Mouse (Mus musculus) liver, postnatal 0 days (tissue): ENCODE results near the gene Prlh. TPM values are rescaled to one million over a fixed set of nuclear protein-coding genes. Genes with fewer than 3 reads are reported as not detected.

Experiments
- ATAC-seq: fragments of 200-750 bp; cut with Nextera tagmentation; 2 replicates; pipeline ENCODE4 v1.8.0; 2017; ENCODE audit warnings: mild to moderate bottlenecking, moderate library complexity
- DNase-seq: peaks from one replicate; pipeline ENCODE4 v3.0.0-alpha.2; 2016
- H3K27ac ChIP-seq: fragments of 300-500 bp; sonication (generic); 2 replicates; pipeline ENCODE4 v1.5.1; 2014; ENCODE audit warnings: antibody characterized with exemption, moderate library complexity, mild to moderate bottlenecking, low read depth
- H3K27me3 ChIP-seq: fragments of 300-500 bp; sonication (generic); 2 replicates; pipeline ENCODE4 v1.6.1; 2014; ENCODE audit warnings: low read length, control low read depth, mixed read lengths; ENCODE audit not compliant: insufficient read depth
- H3K36me3 ChIP-seq: fragments of 300-500 bp; sonication (generic); replicated peaks from 2 replicates; pipeline ENCODE4 v1.6.1; 2014; ENCODE audit warnings: mild to moderate bottlenecking, control low read depth, low read length, moderate library complexity, mixed read lengths; ENCODE audit not compliant: insufficient read depth
- H3K4me1 ChIP-seq: fragments of 300-500 bp; sonication (generic); 2 replicates; pipeline ENCODE4 v1.6.1; 2014; ENCODE audit warnings: antibody characterized with exemption, mild to moderate bottlenecking, control low read depth; ENCODE audit not compliant: insufficient read depth
- H3K4me2 ChIP-seq: fragments of 300-500 bp; sonication (generic); 2 replicates; pipeline ENCODE4 v1.6.1; 2014; ENCODE audit warnings: low read depth, mild to moderate bottlenecking, low read length, moderate library complexity, mixed read lengths
- H3K4me3 ChIP-seq: fragments of 300-500 bp; sonication (generic); 2 replicates; pipeline ENCODE4 v1.5.1; 2014; ENCODE audit warnings: low read depth, low read length
- H3K9ac ChIP-seq: fragments of 300-500 bp; sonication (generic); replicated peaks from 2 replicates; pipeline ENCODE4 v1.6.1; 2014; ENCODE audit warnings: mild to moderate bottlenecking, moderate library complexity
- H3K9me3 ChIP-seq: fragments of 300-500 bp; sonication (generic); 2 replicates; pipeline ENCODE4 v1.6.1; 2016; ENCODE audit warnings: mild to moderate bottlenecking, control low read depth, low read length, mixed read lengths
- CTCF ChIP-seq: sonication (generic); IDR thresholded peaks from 2 replicates; pipeline ENCODE4 v1.5.1; 2016; ENCODE audit warnings: antibody characterized with exemption, low read depth
- EP300 ChIP-seq: IDR thresholded peaks from 2 replicates; pipeline ENCODE4 v1.6.1; 2016; ENCODE audit warnings: antibody characterized with exemption, low read depth, mild to moderate bottlenecking
- WGBS: fragments of 180-500 bp; shearing (Covaris S2); extraction: QIAGEN DNeasy Blood & Tissue Kit; methylation state at CpG from one replicate; pipeline ENCODE4 v1.1.7; 2014; ENCODE audit not compliant: insufficient replicate concordance; 5-methylcytosine and 5-hydroxymethylcytosine counted together
- polyA plus RNA-seq: library from polyadenylated mRNA; unstranded; fragments of >200 nt; fragmentation: Nextera tagmentation; extraction: Ambion mirVana; gene quantifications from 2 replicates; pipeline ENCODE4 v1.2.1, GENCODE M21; 2015

Gene Prlh
- polyA plus RNA-seq, 1 experiment from 2014 or later, result not detected

DNA sequence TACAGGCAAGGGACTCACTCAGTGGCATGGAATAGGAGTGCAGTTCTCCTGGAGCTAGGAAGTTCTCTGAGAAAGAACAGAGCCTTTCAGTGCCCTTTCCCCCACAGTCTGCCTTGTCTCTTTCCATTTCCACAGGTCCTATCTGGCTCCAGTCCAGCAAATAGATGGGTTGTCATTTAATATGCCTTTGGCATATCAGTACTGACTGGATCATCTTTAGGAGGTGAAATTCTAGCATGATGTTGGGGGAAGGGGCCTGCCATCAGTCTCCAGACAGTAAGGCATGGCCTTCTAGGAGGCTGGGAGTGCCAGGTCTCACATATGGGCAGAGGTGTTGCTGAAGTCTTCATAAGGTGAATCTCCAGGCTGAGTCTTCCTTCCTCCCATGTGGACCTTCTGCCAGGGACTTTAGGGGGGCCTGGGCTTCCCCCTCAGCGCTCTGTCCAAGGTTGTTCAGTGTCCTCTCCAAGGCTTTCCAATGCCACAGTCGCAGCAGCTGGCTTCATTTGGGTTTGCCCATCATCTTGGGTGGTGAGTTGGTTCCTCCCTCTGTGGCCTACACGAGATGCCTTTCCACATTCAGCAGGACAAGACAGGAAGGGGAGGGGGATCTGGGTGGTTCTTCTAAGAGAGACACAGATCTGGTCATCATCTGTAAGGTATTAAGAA, 49.1 kb downstream of the Prlh start:
- 64% methylated on average over 3 of the region's 3 CpGs for WGBS
- no peak for TF ChIP-seq CTCF
- Histone ChIP-seq H3K4me2 (no peak overlapping the region), H3K4me3 (no peak overlapping the region), H3K9ac (no peak overlapping the region), H3K36me3 (no peaks in the 10 kb centered on the region), H3K27ac (no peak overlapping the region), H3K27me3 (0 out of 2 replicates have a peak, but pooled peaks cover 9% of the 10 kb centered on the region), H3K4me1 (peaks cover 13% of the 10 kb centered on the region), H3K9me3 (no peaks in the 10 kb centered on the region)
- no peak for ATAC-seq
- no peak for DNase-seq

- WGBS, result 57% methylated on average over 3 of the region's 3 CpGs
- no peak for ATAC-seq
Measured at GRCm38 (mm10) chr1:91002641-91003040, 49.7 kb downstream of the Prlh start.

More at GRCm38 (mm10) chr1:91002641-91003040, 49.7 kb downstream of the Prlh start:
- Histone ChIP-seq H3K9me3 (no peaks in the 10 kb centered on the region), H3K4me1 (peaks cover 13% of the 10 kb centered on the region), H3K36me3 (no peaks in the 10 kb centered on the region), H3K27ac (no peak overlapping the region), H3K9ac (no peak overlapping the region), H3K4me2 (no peak overlapping the region), H3K4me3 (no peak overlapping the region), H3K27me3 (0 out of 2 replicates have a peak, but pooled peaks cover 9% of the 10 kb centered on the region)
- TF ChIP-seq CTCF, result no peak
- TF ChIP-seq EP300, result no peak
- DNase-seq, result no peak

Other genes starting within 250 kb of the Prlh start
- gene Col6a3, start 109.1 kb upstream of the Prlh start, polyA plus RNA-seq, result 3.7 and 5.2 TPM in 2 replicates
- gene Mlph, start 38.0 kb upstream of the Prlh start, polyA plus RNA-seq, result 0.06 TPM in 1 of 2 replicates, not detected in the other
- 8.2 and 8.6 TPM in 2 replicates for gene Rab17, start 16.6 kb downstream of the Prlh start, polyA plus RNA-seq
- gene Lrrfip1, start 45.6 kb downstream of the Prlh start, polyA plus RNA-seq, result 21.9 and 22.7 TPM in 2 replicates
- 0.32 and 0.87 TPM in 2 replicates for gene Rbm44, start 192.0 kb downstream of the Prlh start, polyA plus RNA-seq
- 9.6 and 10.6 TPM in 2 replicates for gene Ramp1, start 226.7 kb downstream of the Prlh start, polyA plus RNA-seq